Mouse (Mus musculus): ENCODE data around the gene Gdpd3. TPM values are rescaled to one million over a fixed set of nuclear protein-coding genes. Genes with fewer than 3 reads are reported as not detected.

The Gdpd3 gene
- polyA plus RNA-seq, 1 experiment, result 40.1 TPM

- peaks cover 2% of the 10 kb centered on the region; the same call in 1 of the 2 replicates for H3K4me1 ChIP-seq (ENCODE audit: control insufficient read depth, insufficient read depth, low read length)
- under 1% methylated on average over 36 of the region's 36 CpGs for WGBS
- TF ChIP-seq POLR2A (IDR thresholded peaks at IDR 0.05; ENCODE audit: borderline replicate concordance, control insufficient read depth, low read depth, low read length) (peak; percentile 92), CTCF (IDR thresholded peaks at IDR 0.05; ENCODE audit: control insufficient read depth, insufficient read depth, low read length) (0 out of 2 replicates have a peak, but pooled peaks have one; percentile 2)
- H3K4me3 ChIP-seq (replicated peaks; ENCODE audit: control insufficient read depth, low read depth, low read length), result peak overlapping the region; percentile 86
- peak overlapping the region; percentile 97 for H3K27ac ChIP-seq (ENCODE audit: control insufficient read depth, insufficient read depth, low read depth, low read length, poor library complexity)
Measured at GRCm38 (mm10) chr7:126799050-126799467, 32.9 kb downstream of the Gdpd3 start.

- Histone ChIP-seq H3K27ac (ENCODE audit: control insufficient read depth, insufficient read depth, low read depth, low read length, poor library complexity) (peak overlapping the region; percentile 95), H3K4me1 (ENCODE audit: control insufficient read depth, insufficient read depth, low read length) (peaks cover 2% of the 10 kb centered on the region; the same call in 1 of the 2 replicates), H3K4me3 (replicated peaks; ENCODE audit: control insufficient read depth, low read depth, low read length) (peak overlapping the region; percentile 86)
- peak; percentile 76 for TF ChIP-seq POLR2A (IDR thresholded peaks at IDR 0.05; ENCODE audit: borderline replicate concordance, control insufficient read depth, low read depth, low read length)
- TF ChIP-seq CTCF (IDR thresholded peaks at IDR 0.05; ENCODE audit: control insufficient read depth, insufficient read depth, low read length), result 0 out of 2 replicates have a peak, but pooled peaks have one; percentile 33
- WGBS, result 5% methylated on average over 38 of the region's 38 CpGs
Measured at GRCm38 (mm10) chr7:126799468-126800268, 33.5 kb downstream of the Gdpd3 start.

- peaks cover 2% of the 10 kb centered on the region; the same call in 1 of the 2 replicates for H3K4me1 ChIP-seq (ENCODE audit: control insufficient read depth, insufficient read depth, low read length)
- TF ChIP-seq POLR2A (IDR thresholded peaks at IDR 0.05; ENCODE audit: borderline replicate concordance, control insufficient read depth, low read depth, low read length) (no peak), CTCF (IDR thresholded peaks at IDR 0.05; ENCODE audit: control insufficient read depth, insufficient read depth, low read length) (no peak)
- H3K27ac ChIP-seq (ENCODE audit: control insufficient read depth, insufficient read depth, low read depth, low read length, poor library complexity), result peak overlapping the region; percentile 95
- 69% methylated on average over 5 of the region's 5 CpGs for WGBS
- H3K4me3 ChIP-seq (replicated peaks; ENCODE audit: control insufficient read depth, low read depth, low read length), result no peak overlapping the region
Measured at GRCm38 (mm10) chr7:126800269-126801056, 34.3 kb downstream of the Gdpd3 start.

GRCm38 (mm10) chr7:126801057-126801422 is 34.9 kb downstream of the Gdpd3 start:
- 91% methylated on average over 16 of the region's 16 CpGs for WGBS
- H3K4me1 ChIP-seq (ENCODE audit: control insufficient read depth, insufficient read depth, low read length), result peaks cover 2% of the 10 kb centered on the region; the same call in 1 of the 2 replicates

GRCm38 (mm10) chr7:126802134-126802889 is 36.2 kb downstream of the Gdpd3 start:
- H3K4me3 ChIP-seq (replicated peaks; ENCODE audit: control insufficient read depth, low read depth, low read length), result no peak overlapping the region
- peaks cover 2% of the 10 kb centered on the region; the same call in 1 of the 2 replicates for H3K4me1 ChIP-seq (ENCODE audit: control insufficient read depth, insufficient read depth, low read length)
- 83% methylated on average over 11 of the region's 11 CpGs for WGBS
- no peak overlapping the region for H3K27ac ChIP-seq (ENCODE audit: control insufficient read depth, insufficient read depth, low read depth, low read length, poor library complexity)
- TF ChIP-seq POLR2A (IDR thresholded peaks at IDR 0.05; ENCODE audit: borderline replicate concordance, control insufficient read depth, low read depth, low read length), result no peak
- TF ChIP-seq CTCF (IDR thresholded peaks at IDR 0.05; ENCODE audit: control insufficient read depth, insufficient read depth, low read length), result no peak

More at GRCm38 (mm10) chr7:126801057-126801422, 34.9 kb downstream of the Gdpd3 start:
- H3K27ac ChIP-seq (ENCODE audit: control insufficient read depth, insufficient read depth, low read depth, low read length, poor library complexity), result no peak overlapping the region
- H3K4me3 ChIP-seq (replicated peaks; ENCODE audit: control insufficient read depth, low read depth, low read length), result no peak overlapping the region
- TF ChIP-seq POLR2A (IDR thresholded peaks at IDR 0.05; ENCODE audit: borderline replicate concordance, control insufficient read depth, low read depth, low read length), result no peak
- TF ChIP-seq CTCF (IDR thresholded peaks at IDR 0.05; ENCODE audit: control insufficient read depth, insufficient read depth, low read length), result no peak

GRCm38 (mm10) chr7:126803181-126803580 is 37.0 kb downstream of the Gdpd3 start:
- Histone ChIP-seq H3K4me3 (replicated peaks; ENCODE audit: control insufficient read depth, low read depth, low read length) (no peak overlapping the region), H3K4me1 (ENCODE audit: control insufficient read depth, insufficient read depth, low read length) (peaks cover 4% of the 10 kb centered on the region), H3K27ac (ENCODE audit: control insufficient read depth, insufficient read depth, low read depth, low read length, poor library complexity) (no peak overlapping the region)
- WGBS, result 59% methylated on average over 6 of the region's 6 CpGs
- TF ChIP-seq POLR2A (IDR thresholded peaks at IDR 0.05; ENCODE audit: borderline replicate concordance, control insufficient read depth, low read depth, low read length) (no peak), CTCF (IDR thresholded peaks at IDR 0.05; ENCODE audit: control insufficient read depth, insufficient read depth, low read length) (no peak)

GRCm38 (mm10) chr7:126803751-126804150 is 37.6 kb downstream of the Gdpd3 start:
- Histone ChIP-seq H3K4me3 (replicated peaks; ENCODE audit: control insufficient read depth, low read depth, low read length) (no peak overlapping the region), H3K27ac (ENCODE audit: control insufficient read depth, insufficient read depth, low read depth, low read length, poor library complexity) (no peak overlapping the region), H3K4me1 (ENCODE audit: control insufficient read depth, insufficient read depth, low read length) (peaks cover 4% of the 10 kb centered on the region; the same call in 1 of the 2 replicates)
- no peak for TF ChIP-seq POLR2A (IDR thresholded peaks at IDR 0.05; ENCODE audit: borderline replicate concordance, control insufficient read depth, low read depth, low read length)
- TF ChIP-seq CTCF (IDR thresholded peaks at IDR 0.05; ENCODE audit: control insufficient read depth, insufficient read depth, low read length), result no peak
